Mouse (Mus musculus): ENCODE measurements around the gene Ssbp4.

DNA sequence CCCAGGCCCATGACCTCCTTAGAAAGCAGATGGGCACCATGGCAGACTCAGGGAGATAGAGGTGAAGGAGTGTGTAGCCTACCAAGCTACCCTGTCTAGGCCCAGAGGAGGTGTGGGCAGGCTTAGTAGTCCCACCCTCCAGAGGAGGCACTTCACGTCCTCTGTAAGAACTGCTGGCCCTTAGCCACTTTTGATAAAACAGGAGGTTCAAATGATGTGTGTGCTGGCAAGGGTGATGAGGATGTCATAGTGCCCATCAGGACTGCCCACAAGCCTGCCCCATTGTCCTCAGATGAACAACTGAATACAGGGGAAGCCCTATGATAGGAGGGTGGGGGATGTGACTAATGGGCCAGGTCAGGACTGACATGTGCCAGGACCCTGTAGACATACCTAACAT, 55.8 kb downstream of the Ssbp4 start:
- TF ChIP-seq HCFC1 (IDR thresholded peaks at IDR 0.05; ENCODE audit: borderline replicate concordance, insufficient read depth, low read length) (no peak), ZNF384 (IDR thresholded peaks at IDR 0.05; ENCODE audit: low read depth, low read length) (no peak)

All from ES-E14 (cell line).